Mouse (Mus musculus) thymus, postnatal 4 days (tissue): ENCODE measurements around the gene Myof.

Experiments used
- DNase-seq: peaks from one replicate; pipeline ENCODE4 v3.0.0; 2021

Gene Myof

DNA sequence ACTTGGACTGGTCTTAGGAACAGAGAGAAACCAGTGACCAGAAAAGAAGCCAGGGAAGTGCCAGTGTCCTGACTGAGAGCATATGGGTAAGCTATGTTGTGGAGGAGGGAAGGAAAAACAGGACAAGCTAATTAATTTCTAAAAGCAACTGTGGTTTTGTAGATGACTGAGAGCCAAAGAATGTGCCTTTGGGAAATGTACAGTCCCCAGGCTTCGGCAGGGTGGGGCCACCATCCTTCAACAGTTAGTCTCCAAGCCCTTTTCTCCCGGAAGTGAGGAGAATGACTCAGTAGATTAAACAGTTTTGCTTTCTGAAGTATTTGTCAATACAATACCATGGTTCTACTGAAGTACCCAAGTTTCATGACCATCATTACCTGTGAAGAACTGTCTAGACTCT is 5.1 kb downstream of the Myof start:
- DNase-seq: no peak

DNA sequence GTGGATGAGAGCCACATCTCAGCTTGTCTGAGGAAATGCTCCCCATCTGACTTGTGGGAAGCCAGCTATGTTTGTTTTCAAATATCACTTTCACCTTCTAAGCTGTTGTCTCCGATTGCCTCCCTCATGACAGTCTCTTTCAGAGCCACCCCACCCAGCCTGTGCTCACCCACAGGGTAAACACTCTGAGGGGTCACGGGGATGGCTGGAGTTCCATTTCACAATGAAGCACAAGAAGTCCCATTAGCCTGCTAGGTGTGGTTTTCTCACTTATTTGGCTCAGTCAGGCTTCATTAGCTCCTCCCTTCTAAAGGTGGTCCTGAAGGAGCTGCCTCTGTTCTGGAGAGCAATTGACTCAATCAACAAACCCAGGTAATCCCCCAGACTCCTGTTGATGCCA is 7.6 kb downstream of the Myof start:
- no peak for DNase-seq

GRCm38 (mm10) chr19:38034696-38035095 is 8.7 kb downstream of the Myof start:
- DNase-seq: no peak

GRCm38 (mm10) chr19:38033735-38034057 is 9.7 kb downstream of the Myof start:
- DNase-seq: no peak

DNA sequence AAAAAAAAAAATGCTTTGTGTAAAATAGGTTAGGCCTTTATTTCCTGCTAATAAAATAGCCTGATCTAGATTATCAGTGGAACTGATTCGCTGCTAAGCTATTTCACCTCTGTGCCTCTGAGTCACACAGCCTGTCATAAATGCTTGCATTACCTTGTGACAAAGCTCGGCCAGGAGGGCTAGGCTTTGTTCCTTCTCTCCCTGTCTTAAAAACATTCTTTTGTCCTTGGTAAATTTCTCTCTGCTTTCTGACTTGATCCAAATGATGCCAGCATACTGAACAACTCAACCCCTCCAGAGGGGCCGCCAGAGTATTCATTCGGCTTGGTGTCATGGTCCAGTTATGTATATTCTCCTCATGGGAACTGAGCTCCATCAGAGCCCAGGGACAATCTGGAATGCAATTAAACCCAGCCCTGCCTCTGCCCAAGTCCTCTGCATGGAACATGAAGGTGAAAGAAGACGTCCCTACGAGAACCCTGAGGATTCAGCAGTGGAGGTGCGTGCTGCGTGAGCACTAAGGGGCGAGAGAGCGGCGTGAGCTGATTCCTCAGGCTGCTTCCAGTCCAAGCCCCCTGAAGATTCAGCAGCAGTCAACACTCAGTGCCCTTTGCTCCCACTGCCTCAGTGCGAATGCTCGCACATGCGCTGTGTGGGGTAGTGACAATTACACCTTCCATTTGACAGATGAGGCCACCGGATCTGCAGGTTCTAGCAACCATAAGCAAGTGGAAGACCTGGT is 10.2 kb downstream of the Myof start:
- DNase-seq: no peak

DNA sequence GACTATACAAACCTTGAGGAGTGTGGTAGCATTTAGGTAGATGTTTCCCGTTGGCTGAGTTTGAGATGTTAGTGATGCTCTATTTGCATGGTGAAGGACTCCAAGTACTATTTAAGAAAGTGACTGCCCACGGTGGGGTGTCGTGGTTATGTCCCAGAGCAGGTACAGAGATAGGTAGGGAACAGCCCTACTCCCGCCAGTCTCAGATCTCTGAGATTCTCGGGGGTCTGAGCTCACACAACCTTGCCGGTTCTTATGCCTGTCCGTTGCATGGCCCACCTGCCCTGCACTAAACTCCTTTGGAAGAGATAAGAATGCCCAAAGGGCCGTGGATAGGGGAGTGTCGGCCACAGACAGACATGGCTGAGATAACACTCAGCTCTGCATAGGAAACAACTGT is 12.2 kb downstream of the Myof start:
- no peak for DNase-seq

DNA sequence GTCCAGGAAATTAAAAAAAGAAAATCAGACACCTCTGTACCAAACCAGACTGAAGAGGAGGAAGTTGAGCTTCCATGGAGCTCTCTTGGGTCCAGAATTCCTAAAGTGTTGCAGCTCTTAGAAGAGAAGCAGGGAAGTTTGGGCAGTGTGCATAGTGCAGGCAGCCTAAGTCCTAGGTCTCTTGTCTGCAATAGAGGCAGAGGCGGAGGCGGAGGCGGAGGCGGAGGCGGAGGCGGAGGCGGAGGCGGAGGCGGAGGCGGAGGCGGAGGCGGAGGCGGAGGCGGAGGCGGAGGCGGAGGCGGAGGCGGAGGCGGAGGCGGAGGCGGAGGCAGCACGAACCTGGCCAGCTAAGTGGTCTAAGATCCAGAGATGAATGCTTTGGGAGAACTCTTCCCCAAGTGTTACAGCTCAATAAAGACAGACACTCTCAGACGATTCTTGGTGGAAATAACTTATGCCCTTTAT is 12.7 kb downstream of the Myof start:
- DNase-seq: peak; percentile 73

DNA sequence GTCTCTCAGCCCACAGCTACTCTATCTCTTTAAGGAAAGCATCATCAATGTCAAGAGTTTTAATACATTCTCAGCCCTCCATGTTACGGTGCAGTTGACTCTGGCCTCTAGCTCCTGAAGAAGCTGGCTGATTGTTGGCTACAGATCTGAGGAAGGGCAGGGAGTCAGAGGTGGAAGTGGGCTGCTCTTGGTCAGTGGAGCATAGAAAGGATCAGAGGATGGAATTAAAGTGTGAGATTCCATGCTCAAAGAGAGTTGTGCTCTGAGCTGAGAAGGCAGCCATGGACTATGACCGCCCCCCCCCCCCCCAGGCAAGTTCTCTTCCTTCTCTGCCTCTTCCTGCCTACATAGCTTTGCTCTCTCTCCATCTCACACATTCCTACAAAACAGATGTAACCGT is 13.5 kb downstream of the Myof start:
- DNase-seq: no peak

GRCm38 (mm10) chr19:38029292-38029691 is 14.1 kb downstream of the Myof start:
- DNase-seq: no peak

- no peak for DNase-seq
Measured at GRCm38 (mm10) chr19:38027881-38028521, 15.4 kb downstream of the Myof start.

DNA sequence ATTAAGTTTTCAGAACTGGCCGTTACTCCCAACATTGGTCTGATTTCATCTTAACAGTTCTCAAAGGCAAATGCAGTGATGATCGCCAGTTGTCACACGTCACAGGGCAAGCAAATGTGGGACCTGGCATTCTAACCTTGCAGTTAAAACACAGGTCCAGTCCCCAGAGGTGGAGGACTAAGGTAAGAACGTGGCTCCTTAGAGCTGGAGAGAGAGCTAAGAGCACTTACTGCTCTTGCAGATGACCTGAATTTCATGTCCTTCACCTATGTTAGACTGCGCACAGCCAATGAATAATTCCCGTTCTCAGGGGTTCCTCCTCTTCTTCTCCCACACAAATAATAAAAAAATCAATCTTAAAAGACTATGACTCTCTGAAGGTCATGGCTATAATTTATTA is 16.0 kb downstream of the Myof start:
- DNase-seq: no peak

DNA sequence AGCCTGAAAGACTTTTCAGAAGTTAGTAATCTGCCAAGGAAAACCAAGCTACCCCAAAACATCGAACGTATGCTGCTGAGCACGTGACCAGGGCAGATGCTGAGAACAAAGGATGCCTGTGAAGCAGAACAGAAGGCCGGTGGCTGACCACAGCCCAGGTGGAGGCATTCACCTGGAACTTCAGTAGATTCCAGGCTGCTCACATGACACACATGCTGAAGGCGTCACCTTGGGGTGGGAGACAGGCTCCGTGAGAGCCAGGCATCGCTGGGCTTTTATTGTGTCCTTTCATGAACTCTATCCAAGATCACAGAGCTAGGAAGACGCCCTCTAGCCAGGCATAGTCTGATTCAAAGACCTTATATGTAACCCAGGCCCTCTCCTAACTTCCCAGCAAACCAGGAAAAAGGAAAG is 17.2 kb downstream of the Myof start:
- peak; percentile 10 for DNase-seq

- no peak for DNase-seq
Measured at GRCm38 (mm10) chr19:38025254-38026041, 17.9 kb downstream of the Myof start.

DNA sequence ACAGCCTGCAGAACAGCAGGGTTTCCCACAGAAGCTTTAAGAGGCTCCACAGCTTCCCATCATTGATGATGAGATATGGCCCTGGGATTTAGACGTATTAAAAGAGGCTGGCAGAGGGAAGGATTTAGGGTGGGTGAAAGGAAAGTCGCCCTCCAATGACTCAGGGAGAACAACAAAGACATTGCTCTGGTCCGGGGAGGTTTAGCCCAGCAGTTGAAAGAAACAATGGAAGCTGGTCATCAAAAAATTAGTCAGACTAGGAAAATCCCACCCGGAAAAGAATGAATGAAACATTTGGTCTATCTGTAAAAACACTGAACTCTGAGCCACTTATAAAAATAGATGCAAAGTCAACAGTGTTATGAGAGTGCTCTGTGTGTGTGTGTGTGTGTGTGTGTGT is 19.8 kb downstream of the Myof start:
- DNase-seq: no peak

GRCm38 (mm10) chr19:38022710-38023109 is 20.7 kb downstream of the Myof start:
- no peak for DNase-seq

DNA sequence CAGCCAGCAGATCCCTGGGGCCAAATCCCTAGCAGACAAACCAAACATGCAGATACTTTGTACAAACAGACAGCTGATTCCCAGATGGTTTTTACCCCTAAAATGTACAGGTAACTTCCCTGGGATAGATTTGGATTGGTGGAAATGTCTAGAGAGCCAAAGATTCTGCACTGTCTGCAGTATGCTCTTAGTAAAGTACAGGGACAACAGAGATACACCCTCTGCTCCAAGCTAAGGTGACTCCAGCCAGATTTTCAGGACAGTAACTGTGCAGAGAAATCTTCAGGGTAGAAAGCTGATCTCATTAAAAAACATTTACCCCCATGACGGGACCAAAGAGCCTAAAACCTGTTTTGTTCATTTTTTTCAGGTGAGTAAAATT is 27.5 kb downstream of the Myof start:
- no peak for DNase-seq

DNA sequence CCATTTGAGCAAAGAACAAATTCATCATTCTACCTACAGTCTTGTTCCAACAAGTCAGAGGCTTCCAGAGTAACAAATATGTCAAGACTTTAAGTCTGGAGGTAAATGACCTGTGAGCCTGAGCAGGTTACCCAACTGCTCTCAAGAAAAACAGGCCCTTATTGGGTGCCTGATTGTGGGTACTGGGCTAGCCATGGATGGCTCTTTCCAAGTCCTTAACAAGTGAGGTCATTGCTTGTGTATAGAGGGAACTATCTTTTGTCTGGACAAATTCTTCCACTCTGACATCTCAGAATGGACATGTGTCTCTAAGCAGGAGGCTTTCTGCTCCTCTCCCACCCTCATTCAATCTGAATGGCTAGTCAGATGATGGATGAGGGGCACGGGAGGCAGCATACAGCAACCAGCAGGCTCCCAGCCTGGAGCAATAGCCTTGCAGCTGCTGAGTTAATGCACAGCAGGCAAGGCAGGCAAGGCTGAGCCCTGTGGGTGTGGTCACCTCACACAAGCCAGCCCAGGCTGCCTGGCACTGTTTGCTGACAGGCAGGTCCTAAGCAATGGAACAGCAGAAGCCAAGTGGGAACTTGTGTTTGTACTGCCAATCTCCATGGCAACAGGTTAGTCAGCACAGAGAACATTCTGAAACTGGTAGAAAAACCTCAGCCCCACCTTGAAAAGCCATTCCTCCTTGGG is 28.1 kb downstream of the Myof start:
- DNase-seq: no peak

GRCm38 (mm10) chr19:38014443-38014842 is 28.9 kb downstream of the Myof start:
- DNase-seq: no peak

DNA sequence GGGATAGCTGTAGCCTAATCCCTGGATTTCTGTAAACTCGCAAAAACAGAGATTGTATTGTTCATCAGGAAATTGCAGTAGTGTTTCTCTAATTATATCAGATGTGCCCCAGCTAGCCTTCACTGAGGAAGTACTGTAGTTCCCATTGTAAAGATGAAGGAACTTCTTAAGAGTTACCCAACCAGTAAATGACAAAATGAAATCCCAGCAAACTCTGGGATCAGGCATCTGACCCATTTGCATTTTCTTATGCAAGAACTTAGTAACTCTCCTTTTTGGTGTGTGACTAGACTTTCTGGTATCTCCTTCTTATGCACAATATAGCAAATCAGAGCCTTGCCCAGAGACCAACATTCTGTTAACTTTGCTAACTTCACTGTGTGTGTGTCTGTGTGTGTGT is 32.0 kb downstream of the Myof start:
- DNase-seq: no peak

DNA sequence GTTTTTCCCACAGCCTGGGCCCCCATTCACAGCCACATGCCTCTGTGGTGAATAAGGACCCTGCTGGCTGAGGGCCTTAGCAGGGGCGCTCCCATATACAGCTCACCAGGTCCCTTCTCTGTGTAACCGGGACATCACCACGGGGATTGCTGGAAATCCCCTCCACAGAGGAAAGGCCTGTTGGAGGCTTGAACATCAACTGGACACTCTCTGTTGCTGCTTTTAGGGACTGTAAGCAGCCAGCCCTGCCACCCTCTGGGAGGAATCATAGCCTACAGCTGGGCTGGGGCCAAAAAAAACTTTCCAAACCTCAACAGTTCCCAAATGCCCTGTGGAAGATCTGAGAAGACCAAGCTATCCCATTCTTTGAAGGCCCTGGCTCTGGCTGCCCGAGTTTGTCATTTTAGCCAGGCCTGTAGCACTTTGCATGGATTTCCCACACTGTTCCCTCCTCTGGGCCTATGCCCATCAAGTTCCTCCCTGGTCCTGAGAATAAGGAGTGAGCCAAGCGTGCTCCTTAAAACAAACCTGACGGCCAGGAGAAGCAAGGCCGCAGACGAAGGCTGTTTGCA is 38.5 kb downstream of the Myof start:
- no peak for DNase-seq

- DNase-seq: no peak
Measured at GRCm38 (mm10) chr19:38003671-38004521, 39.5 kb downstream of the Myof start.

DNA sequence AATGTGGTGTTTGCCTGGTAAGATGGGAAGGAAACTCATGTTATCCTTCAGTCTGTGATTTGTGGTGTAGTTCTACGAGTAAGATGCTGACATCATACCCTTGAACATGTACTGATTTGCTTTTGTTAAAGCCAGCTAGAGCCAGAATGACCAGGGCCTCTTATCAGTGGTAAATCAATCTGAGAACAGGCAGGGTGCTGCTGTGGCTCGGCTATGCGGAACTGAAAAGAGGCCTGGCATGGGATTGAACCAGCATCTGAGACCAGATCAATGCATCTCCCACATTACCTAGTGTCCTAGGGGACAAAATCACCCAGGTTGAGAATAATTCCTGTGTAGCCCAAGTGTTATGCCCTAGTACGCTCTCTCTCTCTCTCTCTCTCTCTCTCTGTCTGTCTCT is 40.6 kb downstream of the Myof start:
- DNase-seq: no peak
